Mouse (Mus musculus): ENCODE data around the gene Ttc12. TPM values are rescaled to one million over a fixed set of nuclear protein-coding genes. Genes with fewer than 3 reads are reported as not detected.

Gene Ttc12
- total RNA-seq, 2 experiments from 2014 or later, result 0.82 to 0.88 TPM

Other genes starting within 250 kb of the Ttc12 start
- not detected for gene Gm4894, start 235.7 kb downstream of the Ttc12 start, total RNA-seq (2021)
- gene Drd2, start 145.6 kb downstream of the Ttc12 start, total RNA-seq (2021), result not detected
- not detected for gene Ankk1, start 59.2 kb downstream of the Ttc12 start, total RNA-seq (2021)